Mouse (Mus musculus): ENCODE results near the gene Gid8. TPM values are rescaled to one million over a fixed set of nuclear protein-coding genes. Genes with fewer than 3 reads are reported as not detected.

Gid8 gene
- polyA plus RNA-seq, 1 experiment = 44.7 TPM

GRCm38 (mm10) chr2:180746569-180747192 is 36.8 kb downstream of the Gid8 start:
- no peak for DNase-seq (ENCODE audit: low read depth)

GRCm38 (mm10) chr2:180748904-180749303 is 39.0 kb downstream of the Gid8 start:
- no peak for DNase-seq (ENCODE audit: low read depth)

GRCm38 (mm10) chr2:180754976-180755688 is 45.2 kb downstream of the Gid8 start:
- DNase-seq (ENCODE audit: low read depth) = no peak

- DNase-seq (ENCODE audit: low read depth) = no peak
Measured at GRCm38 (mm10) chr2:180755896-180756295, 46.0 kb downstream of the Gid8 start.

GRCm38 (mm10) chr2:180756786-180757185 is 46.9 kb downstream of the Gid8 start:
- DNase-seq (ENCODE audit: low read depth) = no peak

- no peak for DNase-seq (ENCODE audit: low read depth)
Measured at GRCm38 (mm10) chr2:180758513-180759263, 48.8 kb downstream of the Gid8 start.

GRCm38 (mm10) chr2:180764986-180765385 is 55.1 kb downstream of the Gid8 start:
- DNase-seq (ENCODE audit: low read depth) = no peak

GRCm38 (mm10) chr2:180765713-180766112 is 55.8 kb downstream of the Gid8 start:
- no peak for DNase-seq (ENCODE audit: low read depth)

Other genes with a start within 250 kb of the Gid8 start
- 4.3 and 4.4 TPM in 2 replicates for gene Ntsr1, start 210.1 kb upstream of the Gid8 start, polyA plus RNA-seq (2012; rRNA removed)
- 19.9 and 20.0 TPM in 2 replicates for gene Mrgbp, start 128.8 kb upstream of the Gid8 start, polyA plus RNA-seq (2012; rRNA removed)
- 42.3 and 64.6 TPM in 2 replicates for gene Ogfr, start 120.9 kb upstream of the Gid8 start, polyA plus RNA-seq (2012; rRNA removed)
- 0.88 and 1.0 TPM in 2 replicates for gene Col9a3, start 112.3 kb upstream of the Gid8 start, polyA plus RNA-seq (2012; rRNA removed)
- gene Tcfl5, start 67.4 kb upstream of the Gid8 start, polyA plus RNA-seq (2012; rRNA removed) = 0.35 and 1.0 TPM in 2 replicates
- gene Dido1, start 118 bp upstream of the Gid8 start, polyA plus RNA-seq (2012; rRNA removed) = 21.5 and 25.8 TPM in 2 replicates
- gene Slc17a9, start 15.1 kb downstream of the Gid8 start, polyA plus RNA-seq (2012; rRNA removed) = 197 and 221 TPM in 2 replicates
- gene Bhlhe23, start 66.8 kb downstream of the Gid8 start, polyA plus RNA-seq (2012; rRNA removed) = not detected in 2 replicates
- 42.2 and 45.4 TPM in 2 replicates for gene Ythdf1, start 210.8 kb downstream of the Gid8 start, polyA plus RNA-seq (2012; rRNA removed)
- gene Birc7, start 218.9 kb downstream of the Gid8 start, polyA plus RNA-seq (2012; rRNA removed) = 0.09 TPM in 1 of 2 replicates, not detected in the other
- gene Nkain4, start 244.6 kb downstream of the Gid8 start, polyA plus RNA-seq (2012; rRNA removed) = 28.8 and 29.0 TPM in 2 replicates